Mouse (Mus musculus) heart, embryonic 14.5 days (tissue): ENCODE results near the gene Cntn4. TPM values are rescaled to one million over a fixed set of nuclear protein-coding genes. Genes with fewer than 3 reads are reported as not detected.

Experiments
- ATAC-seq: fragments of 200-750 bp; cut with Nextera tagmentation; 2 replicates; pipeline ENCODE4 v1.8.0; 2017; ENCODE audit warnings: low read depth, moderate TSS enrichment; ENCODE audit not compliant: insufficient number of reproducible peaks, insufficient read depth, low FRiP score
- H3K27ac ChIP-seq, 2 experiments: fragments of 200-500 bp in 1 of 2; fragments of 300-500 bp in 1 of 2; sonication (generic) in 1 of 2; replicated peaks in 1 of 2; 2 replicates each; pipeline ENCODE4 v1.5.1; 2012 to 2014; ENCODE audit warnings: low read depth in 2 of 2, low read length in 2 of 2, control low read depth in 1 of 2, mild to moderate bottlenecking in 1 of 2, mixed read lengths in 1 of 2; ENCODE audit not compliant: control insufficient read depth in 1 of 2, insufficient read depth in 1 of 2
- H3K27me3 ChIP-seq: fragments of 300-500 bp; sonication (generic); 2 replicates; pipeline ENCODE4 v1.6.1; 2014; ENCODE audit warnings: mild to moderate bottlenecking, low read length, control low read depth; ENCODE audit not compliant: control insufficient read depth, insufficient read depth
- H3K36me3 ChIP-seq: fragments of 300-500 bp; sonication (generic); 2 replicates; pipeline ENCODE4 v1.6.1; 2014; ENCODE audit warnings: mild to moderate bottlenecking, control low read depth, low read length, mixed read lengths; ENCODE audit not compliant: control insufficient read depth, insufficient read depth
- H3K4me1 ChIP-seq, 2 experiments: fragments of 200-500 bp in 1 of 2; fragments of 300-500 bp in 1 of 2; sonication (generic) in 1 of 2; 2 replicates each; pipeline ENCODE4 v1.6.1; 2012 to 2014; ENCODE audit warnings: low read length in 2 of 2, control low read depth in 1 of 2, mixed read lengths in 1 of 2; ENCODE audit not compliant: control insufficient read depth in 2 of 2, insufficient read depth in 2 of 2
- H3K4me2 ChIP-seq: fragments of 300-500 bp; sonication (generic); 2 replicates; pipeline ENCODE4 v1.6.1; 2014; ENCODE audit warnings: mild to moderate bottlenecking, low read length
- H3K4me3 ChIP-seq, 2 experiments: fragments of 200-500 bp in 1 of 2; fragments of 300-500 bp in 1 of 2; sonication (generic) in 1 of 2; 2 replicates each; pipeline ENCODE4 v1.5.1; 2012 to 2014; ENCODE audit warnings: low read length in 2 of 2, mild to moderate bottlenecking in 2 of 2, control low read depth in 1 of 2, low read depth in 1 of 2, moderate library complexity in 1 of 2; ENCODE audit not compliant: control insufficient read depth in 1 of 2, insufficient read depth in 1 of 2
- H3K9ac ChIP-seq: fragments of 300-500 bp; sonication (generic); 2 replicates; pipeline ENCODE4 v1.6.1; 2014; ENCODE audit warnings: mild to moderate bottlenecking, low read length
- H3K9me3 ChIP-seq: fragments of 300-500 bp; sonication (generic); 2 replicates; pipeline ENCODE4 v1.6.1; 2016; ENCODE audit warnings: low read length, control low read depth; ENCODE audit not compliant: control insufficient read depth
- WGBS: fragments of 180-500 bp; shearing (Covaris S2); extraction: QIAGEN DNeasy Blood & Tissue Kit; methylation state at CpG from one replicate; pipeline ENCODE4 v1.1.7; 2014; 5-methylcytosine and 5-hydroxymethylcytosine counted together
- polyA plus RNA-seq: library from polyadenylated mRNA; unstranded; fragments of >200 nt; fragmentation: Nextera tagmentation; extraction: Ambion mirVana; gene quantifications from 2 replicates; pipeline ENCODE4 v1.2.1, GENCODE M21; 2014

Cntn4 gene
- polyA plus RNA-seq, 1 experiment from 2014 or later = 1.5 TPM

DNA sequence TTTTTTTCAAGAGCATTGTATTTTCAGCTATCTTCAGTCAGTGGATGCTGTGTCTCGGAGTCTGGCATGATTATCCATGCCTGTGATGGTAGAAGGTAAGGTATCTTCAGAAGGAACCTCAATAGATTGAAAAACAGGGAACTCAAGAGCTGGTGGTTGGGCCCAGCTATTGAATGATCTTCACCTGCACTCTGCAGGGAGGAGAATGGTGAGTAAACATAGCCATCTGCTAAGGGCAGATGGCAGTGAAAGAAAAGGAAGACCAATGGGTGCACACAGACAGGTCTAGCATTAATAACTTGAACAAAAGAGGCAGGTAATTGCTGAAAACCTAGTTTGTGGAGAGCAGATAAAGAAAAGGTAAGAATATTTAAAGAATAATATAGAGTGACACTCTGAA lies 261.0 kb downstream of the Cntn4 start:
- Histone ChIP-seq H3K9ac (no peak overlapping the region), H3K36me3 (no peaks in the 10 kb centered on the region), H3K27me3 (no peaks in the 10 kb centered on the region), H3K27ac (no peak overlapping the region), H3K4me2 (no peak overlapping the region), H3K9me3 (no peaks in the 10 kb centered on the region), H3K4me3 (no peak overlapping the region), H3K4me1 (no peaks in the 10 kb centered on the region)
- no peak for ATAC-seq
- WGBS = 74% methylated on average over 1 of the region's 1 CpGs

DNA sequence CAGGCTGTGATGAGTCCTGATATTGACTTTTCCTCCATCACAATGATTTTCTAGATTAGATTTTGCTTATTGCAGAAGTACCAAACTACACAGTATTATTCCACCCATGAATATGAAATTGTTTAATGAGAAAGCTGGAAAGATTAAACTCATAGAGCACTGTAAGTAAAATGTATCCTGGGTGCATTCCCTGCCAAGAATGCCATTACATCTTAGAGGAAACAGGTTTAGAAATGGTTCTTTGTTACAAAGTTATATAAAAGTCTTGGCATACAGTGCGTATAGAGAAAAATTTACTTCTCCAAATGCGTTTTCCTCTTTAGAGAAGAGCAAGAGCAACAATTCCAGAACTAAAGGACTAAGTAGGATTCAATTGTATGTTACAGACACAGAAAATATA lies 261.8 kb downstream of the Cntn4 start:
- Histone ChIP-seq H3K4me1 (no peaks in the 10 kb centered on the region), H3K27me3 (no peaks in the 10 kb centered on the region), H3K9ac (no peak overlapping the region), H3K4me3 (no peak overlapping the region), H3K27ac (no peak overlapping the region), H3K36me3 (no peaks in the 10 kb centered on the region), H3K4me2 (no peak overlapping the region), H3K9me3 (no peaks in the 10 kb centered on the region)
- 69% methylated on average over 2 of the region's 2 CpGs for WGBS
- no peak for ATAC-seq

DNA sequence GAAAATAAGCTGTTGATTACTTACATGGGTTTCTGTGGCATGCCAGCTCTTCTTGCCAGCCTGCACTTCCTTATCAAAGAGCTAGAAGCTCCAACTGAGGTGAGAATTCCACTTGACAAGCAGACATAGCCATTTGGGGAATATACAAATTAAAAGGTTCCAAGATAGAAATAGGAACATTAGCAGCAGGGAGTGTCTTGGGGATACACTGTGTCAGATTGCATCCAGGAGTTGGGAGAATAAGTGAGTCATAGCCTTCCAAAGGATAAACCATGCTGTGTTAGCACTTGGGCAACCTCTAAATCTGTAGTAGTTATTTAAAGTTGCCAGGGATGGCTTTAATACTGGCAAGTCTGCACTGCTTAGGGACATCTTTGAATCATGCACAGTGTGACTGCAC lies 263.1 kb downstream of the Cntn4 start:
- Histone ChIP-seq H3K36me3 (no peaks in the 10 kb centered on the region), H3K27ac (no peak overlapping the region)
- ATAC-seq = no peak

DNA sequence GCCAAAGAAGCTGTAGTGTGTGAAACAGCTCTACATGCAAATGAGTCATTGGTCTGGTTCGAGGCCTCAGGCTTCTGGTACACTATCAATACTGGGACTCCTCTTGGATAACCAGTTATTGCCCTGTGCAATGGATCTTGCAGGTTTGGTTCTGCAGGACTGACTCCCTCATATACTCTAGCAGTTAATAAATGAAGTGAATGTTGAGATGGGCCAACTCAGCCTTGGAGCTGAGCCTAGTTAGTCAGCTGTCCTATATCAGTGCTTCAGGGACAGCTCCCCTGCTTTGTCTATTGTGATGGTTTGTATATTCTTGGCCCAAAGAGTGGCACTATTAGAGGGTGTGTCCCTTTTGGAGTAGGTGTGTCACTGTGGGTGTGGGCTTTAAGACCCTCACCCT lies 314.0 kb downstream of the Cntn4 start:
- WGBS = 65% methylated on average over 1 of the region's 1 CpGs
- Histone ChIP-seq H3K27ac (no peak overlapping the region), H3K9ac (no peak overlapping the region), H3K9me3 (no peaks in the 10 kb centered on the region), H3K4me3 (no peak overlapping the region), H3K4me2 (no peak overlapping the region), H3K27me3 (no peaks in the 10 kb centered on the region), H3K4me1 (no peaks in the 10 kb centered on the region), H3K36me3 (no peaks in the 10 kb centered on the region)
- ATAC-seq = no peak

More for the DNA sequence above, 263.1 kb downstream of the Cntn4 start:
- Histone ChIP-seq H3K4me2 (no peak overlapping the region), H3K4me3 (no peak overlapping the region), H3K27me3 (no peaks in the 10 kb centered on the region), H3K9ac (no peak overlapping the region), H3K9me3 (no peaks in the 10 kb centered on the region), H3K4me1 (no peaks in the 10 kb centered on the region)

DNA sequence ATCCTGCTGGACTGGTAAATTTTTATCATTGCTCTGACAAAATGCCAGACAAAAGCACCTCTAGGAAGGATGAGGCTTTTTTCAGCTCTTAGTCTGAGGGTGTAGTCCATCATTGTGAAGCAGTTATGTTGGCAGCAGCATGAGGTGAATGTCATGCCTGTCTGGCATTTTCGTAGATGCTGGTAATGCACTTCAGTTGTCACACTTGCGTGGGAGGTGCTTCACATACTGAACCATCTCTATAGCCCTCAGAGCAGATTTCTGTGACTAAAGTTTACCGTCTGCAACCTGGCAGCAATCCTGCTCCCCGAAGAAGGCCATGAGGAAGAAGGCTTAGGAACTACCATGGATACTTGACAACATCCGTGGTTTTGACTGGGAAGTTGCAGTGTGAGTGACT lies 335.6 kb downstream of the Cntn4 start:
- no peaks in the 10 kb centered on the region for H3K4me1 ChIP-seq

DNA sequence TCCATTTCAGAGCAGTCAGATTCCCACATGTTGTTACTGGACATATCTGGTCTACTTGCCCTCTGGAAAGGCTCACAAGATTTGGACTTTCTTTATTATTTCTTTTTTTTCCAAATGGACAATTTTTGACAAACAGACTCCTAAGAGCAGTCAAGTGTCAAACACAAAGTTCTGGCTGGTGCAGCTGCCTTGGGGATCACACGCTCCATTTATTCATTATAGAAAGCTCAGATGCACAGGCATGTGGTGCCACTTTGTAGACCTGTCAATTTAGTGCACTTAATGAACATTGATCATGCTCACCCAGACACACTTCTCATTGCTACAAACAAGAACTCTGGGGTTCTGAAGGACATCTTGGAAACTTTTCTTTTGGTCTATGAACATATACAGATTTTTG lies 337.7 kb downstream of the Cntn4 start:
- ATAC-seq = no peak
- Histone ChIP-seq H3K36me3 (no peaks in the 10 kb centered on the region), H3K27me3 (no peaks in the 10 kb centered on the region), H3K4me3 (no peak overlapping the region), H3K9me3 (no peaks in the 10 kb centered on the region), H3K9ac (no peak overlapping the region), H3K27ac (no peak overlapping the region), H3K4me1 (no peaks in the 10 kb centered on the region), H3K4me2 (no peak overlapping the region)
- WGBS = 85% methylated on average over 1 of the region's 1 CpGs

More for the DNA sequence above, 335.6 kb downstream of the Cntn4 start:
- Histone ChIP-seq H3K36me3 (no peaks in the 10 kb centered on the region), H3K4me2 (no peak overlapping the region), H3K27ac (no peak overlapping the region), H3K27me3 (no peaks in the 10 kb centered on the region), H3K4me3 (no peak overlapping the region), H3K9ac (no peak overlapping the region), H3K9me3 (no peaks in the 10 kb centered on the region)
- WGBS = 76% methylated on average over 5 of the region's 5 CpGs
- no peak for ATAC-seq

DNA sequence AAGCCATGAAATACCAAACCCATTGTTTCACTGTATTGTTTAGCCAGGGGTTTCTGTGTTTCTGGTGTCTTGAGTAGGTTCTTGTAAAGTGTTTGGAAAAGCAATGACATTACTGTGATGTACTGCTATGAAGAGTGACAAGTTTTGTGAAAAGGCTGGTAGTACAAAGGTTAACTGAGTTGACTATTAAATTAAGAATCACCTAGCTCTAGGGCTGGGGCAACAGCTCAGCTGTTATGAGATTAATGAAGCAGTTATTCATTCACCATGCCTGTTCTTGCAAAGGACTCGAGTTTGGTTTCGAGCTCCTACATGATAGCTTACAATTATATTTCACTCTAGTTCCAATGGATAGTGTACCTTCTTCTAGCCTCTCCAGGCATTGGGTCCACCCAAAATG lies 371.4 kb downstream of the Cntn4 start:
- no peaks in the 10 kb centered on the region for H3K9me3 ChIP-seq
- no peaks in the 10 kb centered on the region for H3K36me3 ChIP-seq
- H3K27ac ChIP-seq = no peak overlapping the region
- no peak for ATAC-seq
- H3K4me3 ChIP-seq = no peak overlapping the region
- no peaks in the 10 kb centered on the region for H3K27me3 ChIP-seq
- H3K4me1 ChIP-seq = no peaks in the 10 kb centered on the region
- H3K9ac ChIP-seq = no peak overlapping the region
- H3K4me2 ChIP-seq = no peak overlapping the region
- WGBS = 76% methylated on average over 2 of the region's 2 CpGs

DNA sequence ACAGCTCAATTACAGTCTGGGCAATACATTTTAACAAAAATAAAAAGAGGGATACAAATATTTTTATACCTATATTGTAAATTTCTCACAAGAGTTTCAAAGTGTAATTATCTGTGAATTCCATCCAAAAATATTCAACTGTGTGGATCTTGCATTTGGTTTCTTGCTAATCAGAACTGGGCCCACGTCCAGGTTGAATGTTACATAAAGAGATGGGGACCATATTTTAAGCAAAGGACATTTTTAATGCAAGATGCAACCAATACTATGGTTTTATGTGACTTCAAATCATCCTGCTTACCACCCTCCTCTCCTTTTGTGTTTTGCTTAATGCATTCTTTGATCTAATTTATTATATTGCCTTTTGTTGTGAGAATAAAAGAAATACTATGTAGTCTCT lies 378.7 kb downstream of the Cntn4 start:
- Histone ChIP-seq H3K4me3 (no peak overlapping the region), H3K36me3 (no peaks in the 10 kb centered on the region), H3K27ac (no peak overlapping the region), H3K4me2 (no peak overlapping the region), H3K9ac (no peak overlapping the region), H3K9me3 (no peaks in the 10 kb centered on the region), H3K4me1 (no peaks in the 10 kb centered on the region), H3K27me3 (no peaks in the 10 kb centered on the region)
- WGBS = 82% methylated on average over 1 of the region's 1 CpGs
- no peak for ATAC-seq
